Mouse (Mus musculus) gastrocnemius, adult 2 months (tissue): ENCODE results near the gene Tbc1d2b. TPM values are rescaled to one million over a fixed set of nuclear protein-coding genes. Genes with fewer than 3 reads are reported as not detected.

Experiments used
- DNase-seq: peaks from one replicate; pipeline ENCODE4 v3.0.0; 2022
- H3K27ac ChIP-seq: fragments of 200-600 bp; 2 replicates; pipeline ENCODE4 v1.8.1; 2022; ENCODE audit warnings: mild to moderate bottlenecking
- H3K4me3 ChIP-seq: fragments of 200-600 bp; 2 replicates; pipeline ENCODE4 v1.8.1; 2022; ENCODE audit warnings: mild to moderate bottlenecking, moderate library complexity
- CTCF ChIP-seq: fragments of 200-600 bp; IDR thresholded peaks from 2 replicates; pipeline ENCODE4 v1.8.1; 2022; ENCODE audit warnings: antibody characterized with exemption, mild to moderate bottlenecking, moderate library complexity
- intact Hi-C: fragments of 180-260 bp; cut with DNase I; formaldehyde crosslinking; loops from one replicate; pipeline ENCODE4 v1.15.1; 2025
- long read RNA-seq, 2 experiments: library from polyadenylated mRNA; stranded (forward); transcript quantifications; one replicate each; pipeline ENCODE4 v2.0.0; 2021
- total RNA-seq, 2 experiments: library from RNA; stranded (reverse); gene quantifications; 2 replicates each; pipeline ENCODE4 v1.2.3; 2021

Gene Tbc1d2b
- 1 to 10 TPM; 3.0 to 5.9 TPM for total RNA-seq
- long read RNA-seq, experiment 1, full-length matches to known transcripts, result 4 of 9 reads
- long read RNA-seq, experiment 1, partial matches to known transcripts, result 0 of 9 reads
- long read RNA-seq, experiment 1, other reads (novel, unspliced or antisense), result 5 of 9 reads
- long read RNA-seq, experiment 2, partial matches to known transcripts, result 0 of 5 reads
- long read RNA-seq, experiment 2, other reads (novel, unspliced or antisense), result 5 of 5 reads

DNA sequence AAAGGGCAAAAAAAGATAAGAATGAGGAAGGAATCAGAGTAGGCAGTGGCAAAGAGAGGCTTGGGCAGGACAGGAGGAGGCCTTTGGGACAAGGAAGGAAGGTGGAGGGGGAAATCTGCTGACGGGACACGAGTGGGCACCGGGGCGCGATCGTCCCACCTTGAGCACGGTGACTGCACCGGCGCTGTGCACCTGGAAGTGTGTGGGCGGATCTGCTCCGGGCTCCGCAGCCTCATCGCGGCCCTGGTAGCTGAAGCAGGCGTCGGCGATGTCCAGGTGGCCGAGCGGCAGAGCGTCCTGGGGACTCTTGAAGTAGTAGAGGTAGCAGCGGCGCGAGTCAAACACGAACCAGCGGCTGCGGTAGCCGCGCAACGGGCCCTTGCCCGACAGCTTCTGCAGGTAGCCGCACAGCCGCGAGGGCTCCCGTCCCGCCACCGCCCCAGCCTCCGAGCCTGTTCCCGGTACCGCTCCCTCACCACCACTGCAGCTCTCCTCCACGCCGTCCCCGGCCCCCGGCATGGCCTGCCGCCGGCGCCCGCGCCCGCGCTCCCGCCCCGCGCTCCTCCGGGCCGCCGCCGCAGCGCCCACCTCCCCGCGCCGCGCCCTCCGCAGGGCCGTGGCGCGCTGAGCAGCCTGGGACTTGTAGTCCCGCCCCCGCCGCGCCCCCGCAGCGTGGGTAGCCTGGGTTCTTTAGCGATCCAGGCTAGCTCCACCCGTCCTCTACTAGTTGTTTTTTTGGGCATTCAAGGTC lies at the start of gene Tbc1d2b:
TSS of gene Tbc1d2b (minus strand) at position 612 of the 751 bp plus-strand sequence.
- intact Hi-C loops, result loop anchor here (1.0 to 5.0 kb wide), 2 partner anchors 38 to 64 kb away; no protein-coding TSS in a partner anchor
- Histone ChIP-seq H3K27ac (peak within 1 kb of the TSS; percentile 87), H3K4me3 (peak within 1 kb of the TSS; percentile 97)
- TF ChIP-seq CTCF, result no peak
- peak; percentile 82 for DNase-seq

- Histone ChIP-seq H3K27ac (no peak overlapping the region), H3K4me3 (no peak overlapping the region)
- no peak for DNase-seq
- TF ChIP-seq CTCF, result no peak
- intact Hi-C loops, result no loop called here
Measured at GRCm38 (mm10) chr9:90316300-90316699, 45.7 kb upstream of the Tbc1d2b start.

DNA sequence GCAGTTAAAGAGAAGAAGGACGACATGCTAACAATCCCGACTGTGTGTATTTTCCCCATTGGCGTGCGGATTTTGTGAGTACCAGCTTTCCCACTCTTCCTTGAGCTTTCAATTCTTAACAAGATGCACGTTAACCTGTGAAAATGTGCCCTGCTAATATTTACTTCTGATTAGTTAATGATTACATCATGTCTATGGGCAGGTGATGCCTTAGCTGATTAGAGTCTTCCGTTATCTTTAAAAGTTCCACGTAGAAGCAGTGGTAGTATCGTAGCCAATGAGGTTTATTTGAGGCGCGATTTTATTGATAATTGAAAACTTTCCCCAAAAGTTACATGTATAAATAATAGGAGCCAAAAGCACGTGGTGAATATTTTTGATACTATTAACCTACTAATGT lies 45.1 kb upstream of the Tbc1d2b start:
- no peak for TF ChIP-seq CTCF
- intact Hi-C loops, result no loop called here
- H3K4me3 ChIP-seq, result no peak overlapping the region
- no peak for DNase-seq
- no peak overlapping the region for H3K27ac ChIP-seq

DNA sequence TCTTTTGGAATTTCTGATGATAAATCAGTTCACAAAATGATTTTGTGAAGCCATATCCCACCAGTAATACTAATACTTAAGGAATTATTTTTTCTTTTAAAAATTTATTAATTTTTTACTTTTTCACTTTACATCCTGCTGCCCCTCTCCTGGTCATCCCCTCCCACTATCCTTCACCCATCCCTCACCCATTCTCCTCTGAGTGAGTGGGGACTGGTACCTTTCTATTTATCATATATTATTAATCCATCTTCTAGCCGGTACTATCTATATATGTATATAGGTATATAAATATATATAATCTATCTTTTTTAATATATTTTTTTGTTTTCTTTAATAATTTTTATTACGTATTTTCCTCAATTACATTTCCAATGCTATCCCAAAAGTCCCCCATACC lies 33.6 kb upstream of the Tbc1d2b start:
- H3K4me3 ChIP-seq, result no peak overlapping the region
- DNase-seq, result no peak
- H3K27ac ChIP-seq, result no peak overlapping the region
- TF ChIP-seq CTCF, result no peak
- intact Hi-C loops, result no loop called here

DNA sequence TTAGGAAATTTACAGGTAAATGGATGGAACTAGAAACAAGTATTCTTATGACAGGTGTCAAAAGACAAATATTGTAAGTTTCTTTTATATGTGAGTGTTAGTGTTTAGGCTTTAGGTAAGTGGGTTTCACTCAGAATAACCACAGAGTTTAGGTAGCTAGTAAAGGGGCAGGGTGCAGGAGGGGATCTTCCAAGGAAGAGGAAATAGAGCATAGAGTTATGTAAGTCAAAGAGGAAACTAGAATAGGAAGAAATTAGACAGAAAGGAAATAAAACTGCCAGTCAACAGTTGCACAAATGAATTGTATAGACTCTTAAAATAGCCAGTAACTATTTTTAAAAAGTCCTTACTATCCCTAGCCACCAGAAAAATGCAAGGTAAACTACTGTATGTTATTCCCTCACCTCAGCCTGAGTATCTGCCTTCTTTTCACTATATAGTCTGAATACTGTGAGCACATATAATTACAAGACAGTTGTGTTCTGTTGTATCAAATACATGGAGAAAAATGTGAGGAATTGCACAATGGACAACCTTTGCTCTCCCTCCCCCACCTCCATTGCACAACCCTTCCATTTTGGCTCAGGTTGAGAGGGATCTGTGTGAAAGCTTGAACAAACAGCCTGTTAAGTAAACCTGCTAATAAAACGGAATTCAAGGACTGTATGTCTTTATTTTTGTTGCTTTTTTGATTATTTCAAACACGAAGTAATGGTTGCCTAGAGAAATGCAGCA lies 32.7 kb upstream of the Tbc1d2b start:
- no peak overlapping the region for H3K27ac ChIP-seq
- no peak for TF ChIP-seq CTCF
- H3K4me3 ChIP-seq, result no peak overlapping the region
- no peak for DNase-seq
- intact Hi-C loops, result no loop called here

DNA sequence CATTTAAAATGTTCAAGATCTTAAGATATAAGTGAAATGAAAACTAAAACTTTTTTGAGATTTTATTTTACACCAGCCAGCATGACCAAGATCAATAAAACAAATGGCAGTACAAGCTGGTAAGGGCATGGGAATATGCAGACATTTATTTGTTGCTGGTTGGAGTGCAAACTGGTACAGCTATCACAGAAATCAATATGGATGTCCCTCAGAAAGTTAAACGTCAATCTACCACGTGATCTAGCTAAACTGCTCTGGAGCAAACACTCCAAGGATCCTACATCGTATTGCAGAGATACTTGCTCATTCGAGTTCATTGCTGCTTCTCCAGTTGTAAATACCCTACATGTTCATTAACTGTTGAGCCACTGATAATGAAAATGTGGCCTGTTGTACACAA lies 32.1 kb upstream of the Tbc1d2b start:
- no peak for TF ChIP-seq CTCF
- DNase-seq, result no peak
- H3K4me3 ChIP-seq, result no peak overlapping the region
- intact Hi-C loops, result no loop called here
- H3K27ac ChIP-seq, result no peak overlapping the region

- H3K4me3 ChIP-seq, result no peak overlapping the region
- no peak for TF ChIP-seq CTCF
- H3K27ac ChIP-seq, result no peak overlapping the region
- no peak for DNase-seq
- intact Hi-C loops, result no loop called here
Measured at GRCm38 (mm10) chr9:90301081-90301688, 30.6 kb upstream of the Tbc1d2b start.

DNA sequence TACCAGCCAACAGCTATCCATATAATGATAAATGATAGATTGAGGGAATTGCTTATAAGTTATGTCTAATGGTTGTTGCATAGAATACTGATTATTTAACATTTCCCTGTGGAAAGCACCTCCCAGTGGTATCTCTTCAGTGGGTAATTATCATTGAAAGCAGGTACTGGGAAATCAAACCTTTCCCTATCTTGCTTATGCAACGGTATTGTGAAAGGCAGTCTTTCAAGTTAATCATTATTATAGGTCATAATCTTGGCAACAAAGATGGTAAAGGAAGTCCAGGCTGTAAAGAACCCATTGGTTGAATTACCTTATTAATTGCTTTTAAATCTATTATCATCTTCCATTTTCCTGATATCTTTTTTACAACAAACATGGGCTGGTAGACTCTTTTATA lies 27.0 kb upstream of the Tbc1d2b start:
- no peak overlapping the region for H3K27ac ChIP-seq
- TF ChIP-seq CTCF, result no peak
- no peak for DNase-seq
- intact Hi-C loops, result no loop called here
- H3K4me3 ChIP-seq, result no peak overlapping the region

DNA sequence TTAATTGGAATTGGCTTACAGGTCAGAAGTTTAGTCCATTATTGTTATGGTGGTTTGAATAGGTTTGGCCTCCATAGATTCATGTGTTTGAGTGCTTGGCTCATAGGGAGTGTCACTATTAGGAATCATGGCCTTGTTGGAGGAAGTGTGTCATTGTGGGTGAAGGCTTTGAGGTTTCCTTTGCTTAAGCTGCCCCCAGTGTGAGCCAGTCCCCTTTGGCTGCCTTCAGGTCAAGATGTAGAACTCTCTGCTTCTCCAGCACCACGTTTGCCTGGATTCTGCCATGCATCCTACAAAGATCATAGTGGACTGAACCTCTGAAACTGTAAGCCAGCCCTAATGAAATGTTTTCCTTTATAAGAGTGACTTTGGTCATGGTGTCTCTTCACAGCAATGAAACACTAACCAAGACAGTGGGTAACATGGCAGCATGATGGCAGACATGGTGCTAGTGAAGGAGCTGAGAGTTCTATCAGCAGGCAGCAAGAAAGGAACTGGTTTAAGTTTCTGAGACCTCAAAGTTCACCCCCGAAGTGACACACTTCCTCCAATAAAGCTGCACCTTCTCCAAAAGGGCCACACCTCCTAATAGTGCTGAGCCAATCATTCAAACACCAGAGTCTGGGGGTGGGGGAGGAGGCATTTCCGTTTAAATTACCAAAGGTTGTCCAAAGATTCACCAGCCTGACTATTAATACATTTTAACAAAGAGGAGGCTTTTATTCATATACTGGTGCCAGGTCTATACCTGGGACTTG lies 23.2 kb upstream of the Tbc1d2b start:
- no peak for TF ChIP-seq CTCF
- DNase-seq, result no peak
- Histone ChIP-seq H3K27ac (no peak overlapping the region), H3K4me3 (no peak overlapping the region)
- intact Hi-C loops, result no loop called here

DNA sequence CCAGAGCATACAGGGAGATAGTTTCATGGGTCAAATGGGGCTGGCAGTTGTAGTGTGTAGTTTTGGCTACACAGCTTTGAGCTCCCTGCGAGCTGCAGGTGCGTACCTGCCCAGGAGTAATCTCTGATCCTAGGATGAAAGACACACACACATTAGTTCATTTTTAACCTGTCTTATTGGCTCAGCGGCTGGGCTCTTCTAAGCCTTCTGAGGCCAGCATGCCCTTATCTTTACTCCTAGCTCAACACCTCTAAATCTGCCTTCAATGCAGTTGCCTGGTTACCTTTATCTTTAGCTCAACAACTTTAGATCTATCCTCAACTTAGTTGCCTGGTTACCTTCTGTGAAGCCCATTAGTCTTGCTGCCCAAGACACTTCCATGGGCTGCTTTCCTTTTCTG lies 7.8 kb upstream of the Tbc1d2b start:
- no peak for TF ChIP-seq CTCF
- intact Hi-C loops, result no loop called here

DNA sequence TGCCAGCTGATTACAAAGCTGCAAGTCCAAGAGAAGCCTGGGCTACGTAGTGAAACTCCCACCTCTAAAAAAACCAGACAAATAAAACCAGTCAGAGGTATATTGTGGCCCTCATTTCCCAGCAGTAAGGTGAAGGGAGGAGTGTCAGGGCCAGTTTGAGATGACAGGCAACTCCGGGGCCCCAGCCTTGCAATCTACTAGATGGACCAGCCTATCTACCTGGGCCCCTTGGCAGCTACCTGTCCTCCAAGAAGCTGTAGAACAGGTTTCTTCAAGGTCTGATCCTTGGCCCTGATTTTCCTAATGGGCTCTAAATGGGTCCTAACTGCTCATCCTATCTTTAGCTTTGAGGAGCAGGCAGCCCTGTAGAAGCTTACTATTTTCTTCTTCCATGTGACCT lies 7.3 kb upstream of the Tbc1d2b start:
- intact Hi-C loops, result no loop called here
- H3K27ac ChIP-seq, result no peak overlapping the region
- TF ChIP-seq CTCF, result no peak
- DNase-seq, result no peak
- H3K4me3 ChIP-seq, result no peak overlapping the region

More for the DNA sequence above, 7.8 kb upstream of the Tbc1d2b start:
- no peak for DNase-seq
- Histone ChIP-seq H3K27ac (no peak overlapping the region), H3K4me3 (no peak overlapping the region)

GRCm38 (mm10) chr9:90276779-90277178 lies 6.2 kb upstream of the Tbc1d2b start:
- H3K27ac ChIP-seq, result no peak overlapping the region
- H3K4me3 ChIP-seq, result no peak overlapping the region
- TF ChIP-seq CTCF, result no peak
- DNase-seq, result no peak
- intact Hi-C loops, result no loop called here
